Mouse (Mus musculus): ENCODE data around the gene Ucn. TPM values are rescaled to one million over a fixed set of nuclear protein-coding genes. Genes with fewer than 3 reads are reported as not detected.

The Ucn gene
- total RNA-seq, 2 experiments from 2014 or later, result not detected

- DNase-seq (ENCODE audit: low spot score in 2 of 2), result no peak
- TF ChIP-seq CTCF (conservative IDR thresholded peaks at IDR 0.05), result no peak
- Histone ChIP-seq H3K4me3 (no peak overlapping the region), H3K27ac (no peak overlapping the region)
These were observed 368 bp upstream of the Ucn start for GRCm38 (mm10) chr5:31138968-31139425.

GRCm38 (mm10) chr5:31137658-31138057 is 971 bp downstream of the Ucn start:
- no peak overlapping the region for H3K27ac ChIP-seq
- peak overlapping the region; percentile 46 for H3K4me3 ChIP-seq
- DNase-seq (ENCODE audit: low spot score in 2 of 2), result no peak
- TF ChIP-seq CTCF (conservative IDR thresholded peaks at IDR 0.05), result no peak

DNA sequence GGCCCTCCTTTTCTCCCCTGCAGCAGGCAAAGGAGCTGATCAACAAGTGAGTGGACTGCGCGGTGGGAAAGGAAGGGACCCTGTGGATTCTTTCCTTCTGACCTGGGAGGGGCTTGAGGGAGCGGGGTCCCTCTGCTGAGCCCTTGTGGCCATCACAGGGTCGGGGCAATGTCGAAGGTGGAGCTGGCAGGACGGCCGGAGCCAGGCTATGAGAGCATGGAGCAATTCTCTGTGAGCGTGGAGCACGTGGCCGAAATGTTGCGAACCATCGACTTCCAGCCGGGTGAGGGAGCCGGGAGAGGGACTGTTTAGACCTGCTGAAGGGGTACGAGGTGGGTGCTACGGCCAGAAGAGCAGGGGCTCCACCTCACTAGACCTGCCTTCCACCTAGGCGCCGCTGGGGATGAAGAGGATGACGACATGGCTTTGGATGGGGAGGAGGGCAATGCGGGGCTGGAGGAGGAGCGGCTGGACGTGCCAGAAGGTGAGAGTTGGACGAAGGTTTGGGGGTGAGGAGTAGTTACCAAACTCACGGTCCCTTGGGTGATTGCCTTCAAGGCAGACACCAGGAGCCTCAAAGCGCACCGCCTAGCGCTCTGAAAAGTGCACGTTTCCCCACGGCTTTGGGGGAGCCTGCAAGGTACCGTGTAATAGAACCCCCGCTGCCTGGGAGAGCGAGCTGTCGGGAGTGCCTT is 1.8 kb downstream of the Ucn start:
- Histone ChIP-seq H3K27ac (no peak overlapping the region), H3K4me3 (peak overlapping the region; percentile 46)
- TF ChIP-seq CTCF (conservative IDR thresholded peaks at IDR 0.05), result peak; percentile 42
- no peak for DNase-seq (ENCODE audit: low spot score in 2 of 2)

- peak in 1 of 2 experiments; percentile 29 for DNase-seq (ENCODE audit: low spot score in 2 of 2)
These were observed 12.6 kb downstream of the Ucn start for GRCm38 (mm10) chr5:31126050-31126449.

GRCm38 (mm10) chr5:31123481-31123880 is 15.1 kb downstream of the Ucn start:
- no peak for TF ChIP-seq CTCF (conservative IDR thresholded peaks at IDR 0.05)
- Histone ChIP-seq H3K4me3 (no peak overlapping the region), H3K27ac (no peak overlapping the region)
- DNase-seq (ENCODE audit: low spot score in 2 of 2), result no peak

More at GRCm38 (mm10) chr5:31126050-31126449, 12.6 kb downstream of the Ucn start:
- Histone ChIP-seq H3K27ac (no peak overlapping the region), H3K4me3 (no peak overlapping the region)
- peak; percentile 62 for TF ChIP-seq CTCF (conservative IDR thresholded peaks at IDR 0.05)

DNA sequence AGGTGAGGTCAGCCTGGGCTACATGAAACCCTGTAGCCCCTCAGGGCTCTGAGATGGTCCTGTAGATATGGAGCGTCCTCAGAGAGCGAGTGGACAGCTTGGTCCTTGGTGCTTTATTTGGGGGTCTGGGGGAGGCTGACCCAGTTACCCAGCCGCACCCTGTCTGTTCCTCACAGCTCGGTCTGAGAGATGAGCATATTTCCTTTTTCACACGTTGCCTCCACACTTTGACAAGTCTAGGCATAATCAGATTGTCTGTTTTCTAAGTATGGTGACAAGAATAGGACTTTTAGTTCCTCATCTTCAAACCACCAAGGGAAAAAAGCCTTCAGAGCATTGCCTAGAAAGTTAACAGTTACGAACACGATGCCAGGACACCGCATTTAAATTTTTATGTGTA is 17.5 kb downstream of the Ucn start:
- no peak for TF ChIP-seq CTCF (conservative IDR thresholded peaks at IDR 0.05)
- Histone ChIP-seq H3K4me3 (no peak overlapping the region), H3K27ac (no peak overlapping the region)
- no peak for DNase-seq (ENCODE audit: low spot score in 2 of 2)

DNA sequence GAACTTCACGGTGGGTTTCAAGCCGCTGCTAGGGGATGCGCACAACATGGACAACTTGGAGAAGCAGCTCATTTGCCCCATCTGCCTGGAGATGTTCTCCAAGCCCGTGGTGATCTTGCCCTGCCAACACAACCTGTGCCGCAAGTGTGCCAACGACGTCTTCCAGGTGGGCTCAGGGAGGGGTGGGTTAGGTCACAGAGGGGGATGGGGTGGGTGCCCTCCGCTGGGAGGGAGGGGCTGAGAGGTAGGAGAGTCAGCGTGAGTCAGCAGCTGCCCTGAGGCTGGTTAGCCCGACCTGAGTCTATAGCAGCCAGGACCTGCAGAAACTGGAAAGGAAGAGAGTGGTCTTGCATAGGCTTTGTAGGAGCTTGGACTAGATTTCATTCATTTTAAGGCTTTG is 21.7 kb downstream of the Ucn start:
- TF ChIP-seq CTCF (conservative IDR thresholded peaks at IDR 0.05), result no peak

DNA sequence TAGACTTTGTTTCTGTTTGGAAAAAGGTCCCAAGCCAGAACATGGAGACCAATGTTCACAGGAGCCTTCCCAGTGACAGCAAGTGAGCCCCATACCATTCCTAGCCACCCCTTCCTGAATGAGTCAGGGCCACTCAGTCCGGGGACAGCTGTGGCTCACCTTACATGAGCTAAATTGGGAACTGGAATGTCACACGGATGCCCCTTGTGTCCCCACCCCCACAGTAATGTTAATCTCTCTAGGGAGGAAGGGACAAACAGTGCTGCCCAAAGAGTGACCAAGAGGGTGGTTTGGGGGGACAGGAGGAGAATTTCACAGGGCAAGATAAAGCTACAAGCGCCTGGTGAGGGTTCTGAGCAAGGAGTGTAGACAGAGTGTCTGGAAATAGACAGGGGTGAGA is 22.3 kb downstream of the Ucn start, which contains the start of gene Trim54:
Trim54 (plus strand) TSS at position 359 of the 400 bp plus-strand sequence.
- no peak for DNase-seq (ENCODE audit: low spot score in 2 of 2)
- no peak for TF ChIP-seq CTCF (conservative IDR thresholded peaks at IDR 0.05)

More for the DNA sequence above, 21.7 kb downstream of the Ucn start:
- no peak for DNase-seq (ENCODE audit: low spot score in 2 of 2)
- H3K27ac ChIP-seq, result no peak overlapping the region
- no peak overlapping the region for H3K4me3 ChIP-seq

DNA sequence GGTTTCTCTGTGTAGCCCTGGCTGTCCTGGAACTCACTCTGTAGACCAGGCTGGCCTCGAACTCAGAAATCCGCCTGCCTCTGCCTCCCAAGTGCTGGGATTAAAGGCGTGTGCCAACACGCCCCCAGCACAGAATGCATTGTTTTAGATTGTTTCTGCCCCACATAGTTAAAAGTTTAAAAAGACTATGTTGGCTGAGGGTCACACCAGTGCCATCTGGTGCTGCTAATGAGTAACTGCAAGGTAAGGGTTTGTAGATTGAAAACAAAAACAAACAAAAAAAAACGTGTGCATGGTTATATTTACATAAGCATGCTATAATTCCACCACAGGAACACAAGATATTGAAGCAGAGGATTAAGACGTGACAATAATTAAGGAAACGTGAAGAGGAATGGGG is 27.8 kb downstream of the Ucn start:
- H3K27ac ChIP-seq, result no peak overlapping the region
- TF ChIP-seq CTCF (conservative IDR thresholded peaks at IDR 0.05), result peak; percentile 79
- H3K4me3 ChIP-seq, result no peak overlapping the region
- no peak for DNase-seq (ENCODE audit: low spot score in 2 of 2)

More for the DNA sequence above, 22.3 kb downstream of the Ucn start, which contains the start of gene Trim54:
- Histone ChIP-seq H3K4me3 (no peak within 1 kb of the TSS), H3K27ac (no peak within 1 kb of the TSS)

DNA sequence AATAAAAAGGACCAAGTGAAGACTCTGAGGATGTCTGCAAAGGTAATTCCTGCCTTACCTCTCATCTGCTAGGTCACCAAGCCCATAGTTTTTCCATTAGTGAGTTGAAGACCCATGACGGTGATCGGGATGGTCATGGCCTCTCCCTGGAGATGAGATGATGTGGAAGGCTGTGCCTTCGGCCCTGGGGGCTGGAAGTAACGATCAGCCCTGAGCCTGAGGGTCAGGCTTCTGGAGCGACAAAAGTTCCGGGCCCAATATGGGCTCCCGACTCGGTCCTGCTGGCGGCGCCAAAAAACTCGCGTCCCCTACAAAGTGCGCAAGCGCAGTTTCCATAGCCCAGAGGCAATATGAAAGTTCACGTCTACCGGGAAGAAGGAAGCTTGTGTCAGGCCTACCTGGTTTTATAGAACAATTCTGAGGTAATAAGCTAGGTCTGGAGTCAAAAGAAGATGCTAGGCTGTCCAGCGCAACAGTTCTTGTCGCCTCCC is 30.6 kb downstream of the Ucn start, which contains the start of gene Slc30a3:
Slc30a3 (minus strand) TSS at position 238 of the 491 bp plus-strand sequence.
- no peak for DNase-seq (ENCODE audit: low spot score in 2 of 2)
- H3K27ac ChIP-seq, result no peak within 1 kb of the TSS
- TF ChIP-seq CTCF (conservative IDR thresholded peaks at IDR 0.05), result no peak
- no peak within 1 kb of the TSS for H3K4me3 ChIP-seq

DNA sequence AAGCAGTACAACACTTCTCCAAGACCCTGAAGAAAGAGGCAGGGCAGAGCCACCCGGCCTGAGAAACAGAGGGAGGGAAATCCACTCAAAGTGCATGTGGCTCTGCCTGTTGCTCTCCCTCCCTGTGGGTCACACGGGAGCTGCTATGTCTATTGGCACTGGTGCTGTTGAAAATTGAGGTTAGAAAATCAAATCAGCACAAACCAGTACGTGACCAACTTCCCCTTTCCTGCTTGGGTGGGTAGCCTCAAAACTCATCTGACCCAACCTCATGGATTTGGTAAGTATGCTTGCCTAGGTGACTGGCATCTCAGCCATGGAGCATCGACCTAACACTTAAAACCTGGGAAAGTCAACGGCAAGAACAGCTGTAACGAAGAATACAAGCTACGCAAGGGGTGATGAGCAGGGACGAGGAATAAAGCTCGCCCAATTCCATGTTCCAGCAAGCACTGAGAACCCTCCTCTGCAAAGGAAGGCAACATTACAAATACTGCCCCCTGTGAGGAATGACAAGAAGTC is 32.8 kb downstream of the Ucn start, which contains the start of gene Dnajc5g:
Dnajc5g (plus strand) TSS at position 472 of the 522 bp plus-strand sequence.
- Histone ChIP-seq H3K27ac (no peak within 1 kb of the TSS), H3K4me3 (no peak within 1 kb of the TSS)
- DNase-seq (ENCODE audit: low spot score in 2 of 2), result no peak
- TF ChIP-seq CTCF (conservative IDR thresholded peaks at IDR 0.05), result no peak

GRCm38 (mm10) chr5:31095711-31096480 is 42.7 kb downstream of the Ucn start:
- no peak for DNase-seq (ENCODE audit: low spot score in 2 of 2)
- Histone ChIP-seq H3K27ac (no peak overlapping the region), H3K4me3 (peak overlapping the region; percentile 44)
- TF ChIP-seq CTCF (conservative IDR thresholded peaks at IDR 0.05), result peak; percentile 46

Data from layer of hippocampus, adult 2 months (tissue).